Mouse (Mus musculus) mesoderm, embryonic 11.5 days (tissue): ENCODE measurements around the gene Pycr1.

Experiments
- DNase-seq: peaks from one replicate; pipeline ENCODE4 v3.0.0-alpha.2; 2012; ENCODE audit warnings: low read depth, low spot score

Pycr1 gene

GRCm38 (mm10) chr11:120658876-120659410 lies 15.4 kb upstream of the Pycr1 start:
- peak; percentile 77 for DNase-seq

- no peak for DNase-seq
These were observed 13.7 kb upstream of the Pycr1 start for GRCm38 (mm10) chr11:120657301-120657700.

- DNase-seq, result no peak
These were observed 11.2 kb upstream of the Pycr1 start for GRCm38 (mm10) chr11:120654741-120655140.

GRCm38 (mm10) chr11:120651872-120652271 lies 8.3 kb upstream of the Pycr1 start:
- DNase-seq, result no peak

GRCm38 (mm10) chr11:120648001-120648476 lies 4.5 kb upstream of the Pycr1 start, which contains the start of gene Myadml2:
Myadml2 (minus strand) TSS chr11:120648158.
- DNase-seq, result no peak

GRCm38 (mm10) chr11:120647047-120647830 lies 3.7 kb upstream of the Pycr1 start:
- DNase-seq, result no peak

- no peak for DNase-seq
These were observed 499 bp downstream of the Pycr1 start for GRCm38 (mm10) chr11:120642939-120643600.

GRCm38 (mm10) chr11:120641869-120642268 lies 1.7 kb downstream of the Pycr1 start:
- no peak for DNase-seq

- no peak for DNase-seq
These were observed 2.3 kb downstream of the Pycr1 start for GRCm38 (mm10) chr11:120641255-120641654.

GRCm38 (mm10) chr11:120634810-120635209 lies 8.8 kb downstream of the Pycr1 start:
- DNase-seq, result no peak

GRCm38 (mm10) chr11:120633520-120634343 lies 9.8 kb downstream of the Pycr1 start, which contains the start of gene Mafg:
Mafg (minus strand) TSS chr11:120633600.
- peak; percentile 97 for DNase-seq

- peak; percentile 76 for DNase-seq
These were observed 10.7 kb downstream of the Pycr1 start for GRCm38 (mm10) chr11:120632559-120633519.

GRCm38 (mm10) chr11:120631726-120632448 lies 11.7 kb downstream of the Pycr1 start:
- no peak for DNase-seq

GRCm38 (mm10) chr11:120630881-120631725 lies 12.5 kb downstream of the Pycr1 start:
- DNase-seq, result no peak

- DNase-seq, result no peak
These were observed 13.1 kb downstream of the Pycr1 start for GRCm38 (mm10) chr11:120630401-120630871.

GRCm38 (mm10) chr11:120629911-120630310 lies 13.7 kb downstream of the Pycr1 start:
- DNase-seq, result no peak

GRCm38 (mm10) chr11:120629341-120629730 lies 14.2 kb downstream of the Pycr1 start:
- no peak for DNase-seq

- no peak for DNase-seq
These were observed 14.8 kb downstream of the Pycr1 start for GRCm38 (mm10) chr11:120628601-120629340.
